Comparison of ENCODE assay signal across 7 mouse cellular contexts in the genomic region with DNA sequence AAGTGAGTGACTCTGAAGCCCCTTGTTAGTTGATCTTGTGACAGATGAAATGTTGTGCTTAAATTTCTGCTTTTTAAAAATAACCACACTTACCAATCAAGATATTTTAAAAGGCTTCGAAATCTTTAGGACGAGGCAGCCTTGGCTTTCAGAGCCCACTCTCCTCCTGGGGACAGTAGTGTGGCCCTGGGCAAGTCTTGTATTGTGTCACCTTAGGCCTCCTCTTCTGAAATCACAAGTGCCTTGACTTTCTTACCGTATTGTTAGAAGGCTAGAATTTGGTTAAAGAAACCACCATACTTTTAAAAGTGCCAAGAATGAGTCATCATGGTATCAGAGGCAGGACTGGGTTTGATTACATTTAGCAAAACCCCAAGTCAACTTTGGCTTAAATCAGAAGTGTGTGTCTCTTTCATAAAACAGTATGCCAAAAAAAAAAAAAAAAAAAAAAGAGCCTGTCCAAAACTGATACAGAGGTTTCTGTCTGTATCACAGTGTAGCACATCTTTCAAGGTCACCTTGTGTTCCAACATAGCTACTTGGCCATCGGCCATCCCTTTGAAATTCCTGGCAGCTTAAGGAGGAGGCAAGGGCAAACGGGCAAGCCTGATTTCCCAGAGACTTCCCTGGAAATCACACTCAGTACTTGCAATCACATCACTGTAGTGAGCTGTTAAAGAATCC.
DNase-seq lines count a peak whose midpoint lies in the region; TF ChIP-seq lines count a peak whose summit lies in the region.

No protein-coding gene starts in this region.

- no peak for TF ChIP-seq CTCF in lung, adult 2 months (IDR thresholded peaks at IDR 0.05; ENCODE audit: insufficient read depth, low read length)

- DNase-seq in lung, adult 18-20 months, result peak; percentile 53 to 61
- DNase-seq in lung, adult 2 months, result no peak
- DNase-seq in brain, adult 2 months (ENCODE audit: low read depth, low spot score), result peak; percentile 56
- DNase-seq in kidney, adult 8-10 months, result peak; percentile 77 to 78
- DNase-seq in testis, postnatal 10 days (ENCODE audit: low spot score), result peak; percentile 91
- no peak for DNase-seq in spleen, adult 12 weeks (ENCODE audit: low spot score)
- no peak for DNase-seq in frontal cortex, postnatal 36 days (ENCODE audit: low spot score in 2 of 2)

- H3K4me3 ChIP-seq in lung, adult 2 months (replicated peaks; ENCODE audit: extremely low read depth, low read depth, low read length), result no peak overlapping the region

- H3K4me1 ChIP-seq in lung, adult 2 months (ENCODE audit: control insufficient read depth, insufficient read depth, low read length), result peaks cover 16% of the 10 kb centered on the region

- no peak for TF ChIP-seq POLR2A in lung, adult 2 months (IDR thresholded peaks at IDR 0.05; ENCODE audit: borderline replicate concordance, extremely low read depth, low read depth, low read length)

- 39% methylated on average over 5 of the region's 5 CpGs for WGBS in lung, adult 2 months

Comparison
In these comparisons a context has a peak if more than half of its experiments do, and no peak if none do; other contexts are left out.
1. DNase-seq: peak in lung, adult 18-20 months (2 of 2), brain, adult 2 months (single experiment), kidney, adult 8-10 months (2 of 2) and testis, postnatal 10 days (single experiment); none in lung, adult 2 months (single experiment), spleen, adult 12 weeks (single experiment) and frontal cortex, postnatal 36 days (0 of 2).